Mouse (Mus musculus) cortical plate, adult 2 months (tissue): ENCODE data around the gene Icam4. TPM values are rescaled to one million over a fixed set of nuclear protein-coding genes. Genes with fewer than 3 reads are reported as not detected.

ENCODE experiments used
- H3K27ac ChIP-seq: fragments of 200-500 bp; 2 replicates; pipeline ENCODE4 v1.5.1; 2012; ENCODE audit warnings: low read length, control low read depth, inconsistent platforms; ENCODE audit not compliant: insufficient read depth
- H3K4me1 ChIP-seq: fragments of 200-500 bp; 2 replicates; pipeline ENCODE4 v1.6.1; 2011; ENCODE audit warnings: low read length; ENCODE audit not compliant: control insufficient read depth, insufficient read depth
- H3K4me3 ChIP-seq: fragments of 200-500 bp; 2 replicates; pipeline ENCODE4 v1.5.1; 2011; ENCODE audit warnings: mild to moderate bottlenecking, low read length, control low read depth; ENCODE audit not compliant: insufficient read depth
- CTCF ChIP-seq: fragments of 200-500 bp; IDR thresholded peaks from 2 replicates; pipeline ENCODE4 v1.5.1; 2011; ENCODE audit warnings: mild to moderate bottlenecking, control low read depth, low read length; ENCODE audit not compliant: insufficient read depth; ENCODE audit errors: extremely low read depth
- POLR2A ChIP-seq: fragments of 200-500 bp; IDR thresholded peaks from 2 replicates; pipeline ENCODE4 v1.6.1; 2011; ENCODE audit warnings: mild to moderate bottlenecking, low read length, control low read depth; ENCODE audit not compliant: insufficient read depth; ENCODE audit errors: extremely low read depth
- polyA plus RNA-seq: library from polyadenylated mRNA; depleted of rRNA; stranded (reverse); fragments of >200 nt; gene quantifications from 2 replicates; pipeline ENCODE4 v1.2.3, GENCODE M21; 2012; rRNA removed

Gene Icam4
- 1.7 and 2.3 TPM in 2 replicates for polyA plus RNA-seq

GRCm38 (mm10) chr9:21029291-21030054 is at the start of gene Icam4:
TSS of gene Icam4 (plus strand) at chr9:21029373.
- H3K4me3 ChIP-seq: no peak within 1 kb of the TSS
- TF ChIP-seq POLR2A: no peak
- TF ChIP-seq CTCF: peak; percentile 60
- peaks cover 1% of the 10 kb centered on the region; the same call in 1 of the 2 replicates for H3K4me1 ChIP-seq
- no peak within 1 kb of the TSS for H3K27ac ChIP-seq

- Histone ChIP-seq H3K27ac (no peak overlapping the region), H3K4me1 (no peaks in the 10 kb centered on the region), H3K4me3 (no peak overlapping the region)
- TF ChIP-seq CTCF: no peak
- no peak for TF ChIP-seq POLR2A
Observed at GRCm38 (mm10) chr9:20979769-20980168, 49.4 kb upstream of the Icam4 start.

- Histone ChIP-seq H3K27ac (no peak overlapping the region), H3K4me1 (no peaks in the 10 kb centered on the region), H3K4me3 (no peak overlapping the region)
- no peak for TF ChIP-seq POLR2A
- no peak for TF ChIP-seq CTCF
Observed at GRCm38 (mm10) chr9:20982171-20982570, 47.0 kb upstream of the Icam4 start.

GRCm38 (mm10) chr9:20983169-20983568 is 46.0 kb upstream of the Icam4 start:
- no peak for TF ChIP-seq POLR2A
- TF ChIP-seq CTCF: no peak
- Histone ChIP-seq H3K4me3 (no peak overlapping the region), H3K4me1 (no peaks in the 10 kb centered on the region)

GRCm38 (mm10) chr9:20986952-20987686 is 42.1 kb upstream of the Icam4 start:
- H3K4me3 ChIP-seq: no peak overlapping the region
- TF ChIP-seq POLR2A: no peak
- TF ChIP-seq CTCF: no peak

More at GRCm38 (mm10) chr9:20983169-20983568, 46.0 kb upstream of the Icam4 start:
- no peak overlapping the region for H3K27ac ChIP-seq

GRCm38 (mm10) chr9:20987953-20988352 is 41.2 kb upstream of the Icam4 start:
- H3K4me3 ChIP-seq: no peak overlapping the region

More at GRCm38 (mm10) chr9:20986952-20987686, 42.1 kb upstream of the Icam4 start:
- no peaks in the 10 kb centered on the region for H3K4me1 ChIP-seq
- no peak overlapping the region for H3K27ac ChIP-seq

GRCm38 (mm10) chr9:20990861-20991260 is 38.3 kb upstream of the Icam4 start:
- Histone ChIP-seq H3K4me1 (no peaks in the 10 kb centered on the region), H3K4me3 (no peak overlapping the region), H3K27ac (no peak overlapping the region)
- TF ChIP-seq CTCF: no peak
- TF ChIP-seq POLR2A: no peak

More at GRCm38 (mm10) chr9:20987953-20988352, 41.2 kb upstream of the Icam4 start:
- TF ChIP-seq POLR2A: no peak
- TF ChIP-seq CTCF: no peak
- H3K4me1 ChIP-seq: no peaks in the 10 kb centered on the region
- H3K27ac ChIP-seq: no peak overlapping the region

GRCm38 (mm10) chr9:20991587-20991986 is 37.6 kb upstream of the Icam4 start:
- H3K4me1 ChIP-seq: no peaks in the 10 kb centered on the region
- TF ChIP-seq POLR2A (no peak), CTCF (no peak)
- no peak overlapping the region for H3K27ac ChIP-seq
- no peak overlapping the region for H3K4me3 ChIP-seq

- Histone ChIP-seq H3K27ac (no peak overlapping the region), H3K4me1 (no peaks in the 10 kb centered on the region), H3K4me3 (no peak overlapping the region)
- TF ChIP-seq POLR2A (no peak), CTCF (no peak)
Observed at GRCm38 (mm10) chr9:20993165-20993898, 35.8 kb upstream of the Icam4 start.
